Mouse (Mus musculus): ENCODE measurements around the gene Nodal.

The Nodal gene

GRCm38 (mm10) chr10:61417672-61418071, at the start of gene Nodal:
TSS of gene Nodal (plus strand) at chr10:61417972.
- DNase-seq (ENCODE audit: low spot score in 2 of 2), result no peak

DNA sequence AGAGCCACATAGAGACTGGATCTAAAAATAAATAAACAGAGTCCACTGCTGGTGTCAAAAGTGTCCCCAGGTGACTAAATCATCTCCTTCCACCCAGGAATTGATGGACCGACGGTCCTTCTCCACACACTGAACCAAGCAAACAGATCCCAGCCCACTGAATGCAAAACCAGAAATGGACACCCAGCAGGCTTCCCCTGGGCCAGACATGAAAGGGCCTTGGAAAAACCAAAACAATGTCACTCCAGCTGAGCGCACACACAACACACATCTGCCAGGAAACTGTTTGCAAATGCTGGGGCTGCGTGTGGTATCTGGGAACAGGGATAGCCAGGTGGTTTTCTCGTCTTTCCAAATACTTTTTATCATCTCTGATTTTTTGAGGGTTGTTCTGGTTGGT, 48.0 kb upstream of the Nodal start:
- no peak for DNase-seq (ENCODE audit: low spot score in 2 of 2)

DNA sequence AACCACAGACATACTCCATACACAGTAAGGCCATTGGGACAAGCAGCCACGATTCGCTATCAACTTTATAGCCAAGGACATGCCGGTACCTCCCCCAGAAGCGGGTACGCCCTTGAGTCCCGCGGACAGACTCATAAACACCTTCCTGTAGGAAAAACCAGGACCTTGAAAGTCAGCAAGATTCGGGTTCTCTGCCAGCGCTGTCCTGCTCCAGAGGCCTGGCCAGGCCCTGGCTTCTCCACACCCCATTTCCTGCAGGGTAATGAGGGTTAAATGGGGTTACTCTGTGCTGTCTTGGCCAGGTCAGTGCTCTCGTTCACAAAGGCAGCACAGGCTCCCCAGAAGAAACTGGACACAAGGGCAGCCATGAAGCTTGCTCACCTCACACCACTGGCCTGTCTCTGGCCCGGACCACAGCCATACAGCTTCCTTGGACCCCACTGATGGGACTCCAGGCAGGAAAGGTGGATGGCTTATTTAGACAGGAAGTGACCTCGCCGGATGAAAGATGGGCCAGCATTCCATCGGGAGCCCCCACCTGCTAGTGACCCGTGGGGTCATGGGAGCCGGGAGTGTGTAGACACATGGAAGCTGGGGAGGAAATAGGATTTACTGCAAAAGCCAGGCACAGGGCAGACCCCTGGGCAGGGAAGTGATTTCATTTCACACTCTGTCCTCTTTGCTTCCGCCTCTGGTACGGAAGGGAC, 47.3 kb upstream of the Nodal start:
- DNase-seq (ENCODE audit: low spot score in 2 of 2), result no peak

DNA sequence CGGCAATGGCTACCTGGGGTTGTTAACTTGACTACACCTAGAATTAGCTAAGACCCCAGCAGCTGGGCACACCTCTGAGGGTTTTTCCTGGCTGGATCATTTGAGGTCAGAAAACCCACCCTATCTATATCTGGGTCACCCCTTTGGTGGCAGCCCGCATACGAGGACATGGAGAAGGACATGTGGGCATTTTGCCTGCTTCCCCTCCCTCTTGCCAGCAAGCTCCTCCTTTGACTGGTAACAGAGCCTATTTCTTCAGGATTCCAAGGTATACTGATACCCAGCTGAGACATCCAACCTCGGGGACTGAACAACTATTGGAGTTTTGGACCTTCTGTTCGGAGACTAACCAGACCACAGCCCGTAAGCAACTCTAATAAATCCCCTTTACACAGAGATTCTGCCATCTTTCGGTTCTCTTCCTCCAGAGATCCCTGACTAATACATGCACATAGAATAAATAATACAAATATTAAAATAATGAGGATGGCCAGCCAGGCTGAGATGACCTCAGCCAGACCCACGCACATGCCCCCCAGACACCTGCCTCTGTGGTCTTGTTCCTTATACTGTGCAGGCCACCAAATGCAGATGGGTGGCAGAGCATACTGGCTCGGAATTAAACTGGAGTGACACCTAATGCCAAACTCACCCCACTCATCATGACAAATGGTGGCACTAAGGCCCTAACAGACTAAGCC, 45.7 kb upstream of the Nodal start:
- DNase-seq (ENCODE audit: low spot score in 2 of 2), result no peak

GRCm38 (mm10) chr10:61372585-61372923, 45.2 kb upstream of the Nodal start:
- DNase-seq (ENCODE audit: low spot score in 2 of 2), result no peak

GRCm38 (mm10) chr10:61374076-61374475, 43.7 kb upstream of the Nodal start:
- DNase-seq (ENCODE audit: low spot score in 2 of 2), result peak; percentile 15 to 37

GRCm38 (mm10) chr10:61374771-61375481, 42.8 kb upstream of the Nodal start:
- no peak for DNase-seq (ENCODE audit: low spot score in 2 of 2)

DNA sequence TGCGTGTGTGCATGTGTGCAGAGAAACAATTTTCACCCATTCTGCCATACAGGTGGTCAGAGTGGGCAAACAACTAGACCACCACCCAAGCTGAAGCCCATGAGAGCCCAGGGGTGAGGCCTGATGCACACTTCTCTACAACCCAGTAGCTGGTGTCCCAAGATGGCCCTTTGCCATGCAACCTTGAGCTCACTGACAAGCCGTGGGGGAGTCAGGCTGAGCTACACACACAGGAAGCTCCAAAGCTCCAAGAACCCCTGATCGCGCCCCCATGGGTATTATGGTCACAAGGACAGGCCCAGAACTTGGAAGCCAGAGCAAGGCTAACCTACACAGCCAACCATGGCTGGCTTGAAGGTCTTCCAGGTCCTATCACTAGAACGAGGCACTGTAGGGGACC, 39.7 kb upstream of the Nodal start:
- DNase-seq (ENCODE audit: low spot score in 2 of 2), result no peak

- no peak for DNase-seq (ENCODE audit: low spot score in 2 of 2)
These were observed 39.1 kb upstream of the Nodal start for GRCm38 (mm10) chr10:61378698-61379097.

GRCm38 (mm10) chr10:61379340-61380040, 38.3 kb upstream of the Nodal start:
- DNase-seq (ENCODE audit: low spot score in 2 of 2), result no peak

- DNase-seq (ENCODE audit: low spot score in 2 of 2), result no peak
These were observed 37.6 kb upstream of the Nodal start for GRCm38 (mm10) chr10:61380186-61380585.

GRCm38 (mm10) chr10:61381823-61382222, 35.9 kb upstream of the Nodal start:
- DNase-seq (ENCODE audit: low spot score in 2 of 2), result no peak

DNA sequence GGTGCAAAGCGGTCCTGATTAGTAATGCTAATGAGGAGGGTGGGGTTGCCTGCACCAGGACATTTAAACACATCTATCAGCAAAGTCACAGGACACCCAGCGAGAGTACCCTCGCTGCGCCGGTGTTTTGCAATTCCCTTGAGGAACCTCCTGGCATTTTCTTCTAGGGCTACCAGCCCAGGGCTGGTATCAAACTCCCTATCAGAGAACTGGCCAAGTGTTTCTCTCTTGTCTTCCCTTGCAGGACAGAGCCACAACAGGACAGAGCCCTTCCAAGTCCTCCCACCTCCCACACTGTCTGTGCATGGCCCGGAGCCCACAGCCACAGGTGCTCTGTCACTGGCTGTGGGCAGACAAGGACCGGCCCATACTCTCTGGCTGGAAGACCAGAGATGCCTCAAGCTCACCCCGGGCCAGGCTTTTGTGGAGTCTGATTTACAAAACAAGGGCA, 35.5 kb upstream of the Nodal start:
- DNase-seq (ENCODE audit: low spot score in 2 of 2), result no peak

- peak; percentile 31 to 43 for DNase-seq (ENCODE audit: low spot score in 2 of 2)
These were observed 34.6 kb upstream of the Nodal start, which contains the start of gene Pald1 for GRCm38 (mm10) chr10:61383021-61383714. TSS of gene Pald1 (minus strand) at chr10:61383530.

- DNase-seq (ENCODE audit: low spot score in 2 of 2), result no peak
These were observed 34.1 kb upstream of the Nodal start for GRCm38 (mm10) chr10:61383715-61384047.

- no peak for DNase-seq (ENCODE audit: low spot score in 2 of 2)
These were observed 32.6 kb upstream of the Nodal start for GRCm38 (mm10) chr10:61385174-61385573.

- DNase-seq (ENCODE audit: low spot score in 2 of 2), result no peak
These were observed 31.5 kb upstream of the Nodal start for GRCm38 (mm10) chr10:61386284-61386683.

DNA sequence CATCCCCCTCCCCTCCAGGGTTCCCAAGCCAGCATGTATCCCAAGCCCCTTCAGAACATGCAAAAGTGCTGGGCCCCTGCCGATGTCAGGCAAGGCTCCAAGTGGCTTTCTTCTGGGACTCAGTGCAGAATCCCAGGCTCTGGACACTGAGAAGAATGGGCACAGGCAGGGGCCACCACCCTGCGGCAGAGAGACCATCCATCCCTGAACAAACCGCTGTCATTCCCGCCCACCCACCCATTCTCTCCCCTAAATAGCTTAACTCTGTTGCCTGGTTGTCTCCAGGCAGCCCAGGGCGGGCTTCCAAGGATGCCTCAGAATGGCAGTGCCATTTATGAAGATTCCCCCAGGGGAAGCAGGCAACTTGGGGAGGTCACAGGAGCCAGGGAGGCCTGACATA, 28.8 kb upstream of the Nodal start:
- DNase-seq (ENCODE audit: low spot score in 2 of 2), result no peak

DNA sequence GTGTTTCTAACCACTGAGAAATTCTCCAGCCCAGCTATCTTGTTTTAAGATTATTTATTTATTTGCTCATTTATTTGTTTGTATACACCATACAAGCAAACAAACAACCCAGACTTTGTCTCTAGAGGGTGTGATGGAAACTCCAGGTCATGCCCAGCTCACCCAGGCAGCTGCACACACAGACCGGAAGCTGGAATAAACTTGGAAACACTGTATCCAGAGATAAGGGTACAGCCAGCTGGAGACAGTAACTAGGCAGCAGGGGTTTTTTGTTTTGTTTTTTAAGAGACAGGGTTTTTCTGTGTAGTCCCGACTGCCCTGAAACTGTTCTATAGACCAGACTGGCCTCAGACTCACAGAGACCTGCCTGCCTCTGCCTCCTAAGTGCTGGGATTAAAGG, 27.6 kb upstream of the Nodal start:
- DNase-seq (ENCODE audit: low spot score in 2 of 2), result no peak

- DNase-seq (ENCODE audit: low spot score in 2 of 2), result no peak
These were observed 25.2 kb upstream of the Nodal start for GRCm38 (mm10) chr10:61392584-61392983.

DNA sequence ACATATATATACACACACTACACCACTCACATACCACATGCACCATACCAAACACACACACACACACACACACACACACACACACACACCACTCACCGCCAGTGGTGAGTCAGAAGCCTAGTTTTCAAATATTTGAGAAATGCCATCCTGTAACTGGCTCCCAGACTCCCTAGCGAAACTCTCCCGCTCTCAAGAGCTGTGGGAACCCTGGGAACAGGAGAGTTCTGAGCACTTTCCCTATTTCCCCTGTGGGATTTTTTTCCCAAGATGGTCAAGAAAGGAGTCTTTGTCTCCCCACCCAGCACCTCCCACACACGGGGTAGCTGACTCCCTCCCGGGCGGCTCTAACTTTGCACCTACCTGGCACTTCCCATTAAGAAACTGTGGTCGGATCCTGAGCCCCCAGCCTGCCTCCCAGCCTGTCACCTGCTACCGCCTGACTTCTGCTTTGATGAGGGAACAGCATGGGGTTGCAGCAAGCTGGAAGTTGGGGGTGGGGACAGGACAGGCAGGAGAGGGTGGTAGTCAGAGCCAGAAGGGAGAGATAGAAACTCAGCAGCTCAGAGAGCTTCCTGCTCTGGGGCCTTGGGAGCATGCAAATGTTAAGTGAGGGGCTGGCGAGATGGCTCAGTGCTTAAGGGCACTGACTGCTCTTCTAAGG, 23.2 kb upstream of the Nodal start:
- DNase-seq (ENCODE audit: low spot score in 2 of 2), result no peak

All from spleen, postnatal 36 days (tissue).